Comparison of ENCODE assay signal across 10 mouse cellular contexts in the genomic region with DNA sequence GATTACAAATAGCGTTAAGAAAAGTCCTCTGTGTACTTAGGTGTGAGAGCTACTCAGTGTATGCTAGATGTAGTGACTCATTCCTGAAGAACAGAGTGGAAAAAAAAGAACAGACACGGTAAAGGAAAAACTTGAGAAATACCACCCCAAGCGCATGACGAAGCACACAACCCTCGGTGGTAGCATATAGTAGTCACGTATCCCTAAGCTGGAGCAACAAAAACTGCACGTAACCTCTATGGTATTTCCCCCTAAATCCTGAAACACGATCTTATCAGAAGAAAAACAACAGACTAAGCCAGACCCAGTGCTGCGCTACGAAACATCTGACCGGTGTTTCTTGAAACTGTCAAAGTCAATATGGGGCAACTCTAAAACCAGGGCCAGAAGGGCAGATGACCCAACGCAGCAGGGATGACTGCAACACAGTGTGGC.
DNase-seq lines count a peak whose midpoint lies in the region; ATAC-seq lines count a peak whose summit lies in the region.
"Had no signal": no experiment of that assay in that cellular context is flagged by ENCODE, and none has a peak within 500 bp of the region (broad histone marks: within the 10 kb centered on the region; RNA-seq: fewer than 3 reads in every experiment).

No protein-coding gene starts in this region.

- no peak overlapping the region for H3K27ac ChIP-seq in intestine, embryonic 14.5 days (ENCODE audit: low read depth)
- H3K27ac ChIP-seq in intestine, embryonic 15.5 days = no peak overlapping the region
- H3K27ac ChIP-seq in heart, embryonic 10.5 days = peak overlapping the region; percentile 69
- H3K27ac ChIP-seq in forebrain, embryonic 11.5 days (ENCODE audit: low read depth, low read length) = no peak overlapping the region
- H3K27ac ChIP-seq: forebrain, embryonic 10.5 days had no signal

- H3K4me2 ChIP-seq in intestine, embryonic 14.5 days (ENCODE audit: low read length) = peak overlapping the region; percentile 16; the same call in 1 of the 2 replicates
- H3K4me2 ChIP-seq in intestine, embryonic 15.5 days (replicated peaks) = no peak overlapping the region
- no peak overlapping the region for H3K4me2 ChIP-seq in forebrain, embryonic 11.5 days (ENCODE audit: low read depth, low read length, severe bottlenecking)

- no peak overlapping the region for H3K4me3 ChIP-seq in intestine, embryonic 14.5 days (ENCODE audit: low read depth, low read length)
- H3K4me3 ChIP-seq in intestine, embryonic 15.5 days (replicated peaks) = no peak overlapping the region
- H3K4me3 ChIP-seq in heart, embryonic 10.5 days = peak overlapping the region; percentile 6; the same call in 1 of the 2 replicates
- no peak overlapping the region for H3K4me3 ChIP-seq in forebrain, embryonic 11.5 days (ENCODE audit: low read depth, low read length)
- H3K4me3 ChIP-seq: forebrain, embryonic 10.5 days had no signal

- no peaks in the 10 kb centered on the region for H3K9me3 ChIP-seq in intestine, embryonic 14.5 days (ENCODE audit: control insufficient read depth, low read length)
- H3K9me3 ChIP-seq in intestine, embryonic 15.5 days = no peaks in the 10 kb centered on the region
- H3K9me3 ChIP-seq in heart, embryonic 10.5 days = no peaks in the 10 kb centered on the region
- H3K9me3 ChIP-seq in forebrain, embryonic 11.5 days (ENCODE audit: control insufficient read depth, low read length) = no peaks in the 10 kb centered on the region
- H3K9me3 ChIP-seq: forebrain, embryonic 10.5 days had no signal

- H3K36me3 ChIP-seq in intestine, embryonic 14.5 days (ENCODE audit: control insufficient read depth, insufficient read depth, low read length) = no peaks in the 10 kb centered on the region
- H3K36me3 ChIP-seq in intestine, embryonic 15.5 days = no peaks in the 10 kb centered on the region
- H3K36me3 ChIP-seq in heart, embryonic 10.5 days = no peaks in the 10 kb centered on the region
- no peaks in the 10 kb centered on the region for H3K36me3 ChIP-seq in forebrain, embryonic 11.5 days (ENCODE audit: control insufficient read depth, insufficient read depth, low read length)
- H3K36me3 ChIP-seq: forebrain, embryonic 10.5 days had no signal

- ATAC-seq in intestine, embryonic 14.5 days (replicated peaks; ENCODE audit: low FRiP score, low TSS enrichment, low read depth) = 0 out of 2 replicates have a peak, but pooled peaks have one; percentile 43
- ATAC-seq in intestine, embryonic 15.5 days = no peak
- ATAC-seq in megakaryocyte-erythroid progenitor cell, adult 5-6 weeks (replicated peaks; ENCODE audit: low FRiP score, low TSS enrichment, poor library complexity, severe bottlenecking) = no peak
- ATAC-seq in forebrain, embryonic 11.5 days (replicated peaks; ENCODE audit: low FRiP score) = no peak
- ATAC-seq: intestine, embryonic 16.5 days had no signal

- WGBS in intestine, embryonic 14.5 days = 23% methylated on average over 12 of the region's 12 CpGs
- WGBS in intestine, embryonic 15.5 days = 30% methylated on average over 12 of the region's 12 CpGs
- 10% methylated on average over 12 of the region's 12 CpGs for WGBS in heart, embryonic 10.5 days
- 85% methylated on average over 12 of the region's 12 CpGs for WGBS in forebrain, embryonic 11.5 days

- H3K27me3 ChIP-seq in intestine, embryonic 14.5 days (replicated peaks; ENCODE audit: control insufficient read depth, insufficient read depth, low read length) = no peaks in the 10 kb centered on the region
- H3K27me3 ChIP-seq in intestine, embryonic 15.5 days (replicated peaks) = no peaks in the 10 kb centered on the region
- no peaks in the 10 kb centered on the region for H3K27me3 ChIP-seq in heart, embryonic 10.5 days (ENCODE audit: insufficient read depth, poor library complexity, severe bottlenecking)
- no peaks in the 10 kb centered on the region for H3K27me3 ChIP-seq in forebrain, embryonic 11.5 days (ENCODE audit: control insufficient read depth, insufficient read depth, low read length)

- no peaks in the 10 kb centered on the region for H3K4me1 ChIP-seq in intestine, embryonic 14.5 days (replicated peaks; ENCODE audit: control insufficient read depth, insufficient read depth, low read length)
- H3K4me1 ChIP-seq in intestine, embryonic 15.5 days (replicated peaks) = no peaks in the 10 kb centered on the region
- peaks cover 21% of the 10 kb centered on the region for H3K4me1 ChIP-seq in heart, embryonic 10.5 days
- no peaks in the 10 kb centered on the region for H3K4me1 ChIP-seq in forebrain, embryonic 11.5 days (replicated peaks; ENCODE audit: control insufficient read depth, insufficient read depth, low read length)
- H3K4me1 ChIP-seq: forebrain, embryonic 10.5 days had no signal

- H3K9ac ChIP-seq in intestine, embryonic 14.5 days (ENCODE audit: low read length) = no peak overlapping the region
- no peak overlapping the region for H3K9ac ChIP-seq in intestine, embryonic 15.5 days
- no peak overlapping the region for H3K9ac ChIP-seq in forebrain, embryonic 11.5 days (ENCODE audit: low read length)

- DNase-seq in intestine, embryonic 14.5 days (ENCODE audit: low spot score) = no peak
- peak; percentile 36 for DNase-seq in brain, adult 2 months (ENCODE audit: low read depth, low spot score)
- DNase-seq in heart, embryonic 10.5 days (ENCODE audit: low spot score) = peak; percentile 79
- peak; percentile 3 for DNase-seq in lung, postnatal 36 days
- no peak for DNase-seq in cerebellum, adult 9-10 months
- DNase-seq in forebrain, embryonic 11.5 days (ENCODE audit: low spot score) = no peak

Comparison
In these comparisons a context has a peak if more than half of its experiments do, and no peak if none do; other contexts are left out.
1. DNase-seq: peak in brain, adult 2 months (single experiment), heart, embryonic 10.5 days (single experiment) and lung, postnatal 36 days (single experiment); none in intestine, embryonic 14.5 days (single experiment), cerebellum, adult 9-10 months (single experiment) and forebrain, embryonic 11.5 days (single experiment).